24 mouse cellular contexts compared by ENCODE assay signal in the genomic region with DNA sequence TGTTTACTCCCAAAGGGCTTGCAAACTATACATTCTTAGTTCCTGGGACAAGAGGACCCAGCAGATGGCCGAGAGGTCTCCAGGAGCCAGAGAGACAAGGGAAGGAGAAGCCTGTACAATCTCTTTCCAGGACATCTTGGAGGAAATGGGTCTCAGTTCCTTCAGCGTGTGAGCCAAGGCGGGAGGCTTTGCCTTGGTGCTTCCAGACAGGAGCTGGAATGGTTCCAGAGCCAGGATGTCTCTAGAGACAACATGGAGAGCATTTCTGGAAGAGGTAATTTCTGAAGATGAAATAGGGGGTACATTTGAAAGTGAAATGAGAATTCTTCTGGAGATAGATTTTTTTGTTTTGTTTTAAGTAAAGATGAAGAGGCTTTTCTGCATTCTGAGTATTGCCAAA. TPM values are rescaled to one million over a fixed set of nuclear protein-coding genes. Genes with fewer than 3 reads are reported as not detected.
DNase-seq lines count a peak whose midpoint lies in the region; ATAC-seq and TF ChIP-seq lines count a peak whose summit lies in the region.
"Had no signal": no experiment of that assay in that cellular context is flagged by ENCODE, and none has a peak within 500 bp of the region (broad histone marks: within the 10 kb centered on the region; RNA-seq: fewer than 3 reads in every experiment).

No protein-coding gene starts in this region.

- DNase-seq in adrenal gland, postnatal 10 days, result peak; percentile 50
- no peak for DNase-seq in adrenal gland, postnatal 4 days (ENCODE audit: low spot score in 2 of 2)
- DNase-seq in cerebellum, postnatal 10 days, result peak; percentile 59 to 67
- DNase-seq in cerebellum, adult 11 months, result no peak
- DNase-seq in kidney, adult 2 months, result peak; percentile 33
- no peak for DNase-seq in kidney, adult 8-10 months
- DNase-seq in stomach, postnatal 0 days (ENCODE audit: low spot score), result no peak
- DNase-seq: adrenal gland, postnatal 14 days; cerebellum, adult 11-12 months; embryo, embryonic 11 days; gastrocnemius, adult 2 months; gastrocnemius, postnatal 14 days; heart, adult 11 months had no signal

- H3K9ac ChIP-seq in stomach, embryonic 15.5 days, result no peak overlapping the region
- no peak overlapping the region for H3K9ac ChIP-seq in stomach, postnatal 0 days (ENCODE audit: low read length)
- H3K9ac ChIP-seq: embryonic facial prominence, embryonic 13.5 days; forebrain, embryonic 12.5 days; hindbrain, embryonic 12.5 days; hindbrain, embryonic 15.5 days had no signal

- no peak overlapping the region for H3K4me2 ChIP-seq in stomach, embryonic 15.5 days
- no peak overlapping the region for H3K4me2 ChIP-seq in stomach, postnatal 0 days (replicated peaks; ENCODE audit: low read depth)
- H3K4me2 ChIP-seq: embryonic facial prominence, embryonic 13.5 days; forebrain, embryonic 12.5 days; heart, embryonic 11.5 days; hindbrain, embryonic 12.5 days; hindbrain, embryonic 15.5 days had no signal

- H3K36me3 ChIP-seq in kidney, adult 2 months (ENCODE audit: control insufficient read depth, insufficient read depth, low read length), result no peaks in the 10 kb centered on the region
- no peaks in the 10 kb centered on the region for H3K36me3 ChIP-seq in stomach, embryonic 15.5 days
- H3K36me3 ChIP-seq in stomach, postnatal 0 days (ENCODE audit: control insufficient read depth, insufficient read depth, low read length), result 0 out of 2 replicates have a peak, but pooled peaks cover 4% of the 10 kb centered on the region
- H3K36me3 ChIP-seq: hindbrain, embryonic 15.5 days had no signal

- TF ChIP-seq POLR2A in kidney, adult 2 months (IDR thresholded peaks at IDR 0.05; ENCODE audit: low read depth, low read length), result no peak

- no peak overlapping the region for H3K27ac ChIP-seq in kidney, adult 2 months (ENCODE audit: insufficient read depth, low read depth, low read length)
- H3K27ac ChIP-seq in stomach, embryonic 15.5 days, result peak overlapping the region; percentile 58; the same call in 1 of the 2 replicates
- no peak overlapping the region for H3K27ac ChIP-seq in stomach, postnatal 0 days (replicated peaks)
- H3K27ac ChIP-seq: embryonic facial prominence, embryonic 10.5 days; embryonic facial prominence, embryonic 13.5 days; forebrain, embryonic 12.5 days; gastrocnemius, adult 2 months; hindbrain, embryonic 12.5 days; hindbrain, embryonic 15.5 days had no signal

- H3K4me3 ChIP-seq in kidney, adult 2 months (ENCODE audit: insufficient read depth, low read depth, low read length), result no peak overlapping the region
- H3K4me3 ChIP-seq in stomach, embryonic 15.5 days (replicated peaks), result no peak overlapping the region
- no peak overlapping the region for H3K4me3 ChIP-seq in stomach, postnatal 0 days (ENCODE audit: low read depth, low read length)
- H3K4me3 ChIP-seq: embryonic facial prominence, embryonic 10.5 days; embryonic facial prominence, embryonic 13.5 days; erythroblast, embryonic 14.5 days; forebrain, embryonic 12.5 days; gastrocnemius, adult 2 months; hindbrain, embryonic 12.5 days; hindbrain, embryonic 15.5 days had no signal

- no peaks in the 10 kb centered on the region for H3K4me1 ChIP-seq in kidney, adult 2 months (ENCODE audit: control insufficient read depth, insufficient read depth, low read length)
- H3K4me1 ChIP-seq in stomach, embryonic 15.5 days, result peaks cover 3% of the 10 kb centered on the region; the same call in 1 of the 2 replicates
- H3K4me1 ChIP-seq in stomach, postnatal 0 days (replicated peaks; ENCODE audit: control insufficient read depth, insufficient read depth), result no peaks in the 10 kb centered on the region

- no peak for TF ChIP-seq EP300 in stomach, postnatal 0 days (optimal IDR thresholded peaks at IDR 0.05)

- H3K9me3 ChIP-seq in stomach, embryonic 15.5 days, result no peaks in the 10 kb centered on the region
- H3K9me3 ChIP-seq in stomach, postnatal 0 days (ENCODE audit: control insufficient read depth, low read length), result no peaks in the 10 kb centered on the region
- H3K9me3 ChIP-seq: embryonic facial prominence, embryonic 10.5 days; embryonic facial prominence, embryonic 13.5 days; forebrain, embryonic 12.5 days; hindbrain, embryonic 12.5 days; hindbrain, embryonic 15.5 days had no signal

- TF ChIP-seq CTCF in kidney, adult 2 months (conservative IDR thresholded peaks at IDR 0.05; ENCODE audit: insufficient read depth, insufficient read length, low read depth, low read length), result no peak
- TF ChIP-seq CTCF in stomach, postnatal 0 days (IDR thresholded peaks at IDR 0.05; ENCODE audit: low read depth), result no peak

- no peak for ATAC-seq in stomach, embryonic 15.5 days (ENCODE audit: insufficient read depth, low FRiP score, low read depth)
- ATAC-seq in stomach, postnatal 0 days (ENCODE audit: low FRiP score, low TSS enrichment), result no peak
- ATAC-seq: forebrain, embryonic 16.5 days; intestine, postnatal 0 days; Patski had no signal

- WGBS in kidney, adult 2 months, result 76% methylated on average over 3 of the region's 3 CpGs
- 77% methylated on average over 3 of the region's 3 CpGs for WGBS in stomach, embryonic 15.5 days
- 53% methylated on average over 3 of the region's 3 CpGs for WGBS in stomach, postnatal 0 days

- no peaks in the 10 kb centered on the region for H3K27me3 ChIP-seq in kidney, adult 2 months (replicated peaks; ENCODE audit: control insufficient read depth, insufficient read depth, low read length)
- H3K27me3 ChIP-seq in stomach, embryonic 15.5 days (replicated peaks), result no peaks in the 10 kb centered on the region
- H3K27me3 ChIP-seq in stomach, postnatal 0 days (ENCODE audit: control insufficient read depth, insufficient read depth, low read length), result no peaks in the 10 kb centered on the region
- H3K27me3 ChIP-seq: embryonic facial prominence, embryonic 13.5 days; forebrain, embryonic 12.5 days; hindbrain, embryonic 12.5 days; hindbrain, embryonic 15.5 days; Patski had no signal

RNA-seq across cellular contexts. Expression of a gene that starts 45.9 kb away (rescaled TPM):
- 10 to 100 TPM; 34.8 to 53.0 TPM for total RNA-seq in adrenal gland, postnatal 10 days (2021)
- 10 to 100 TPM; 61.4 to 69.8 TPM for total RNA-seq in adrenal gland, postnatal 4 days (2021)
- polyA plus RNA-seq in kidney, adult 2 months (2012; rRNA removed), result 26.1 and 29.2 TPM in 2 replicates
- 21.7 and 24.4 TPM in 2 replicates for polyA plus RNA-seq in stomach, embryonic 15.5 days (2015; fragmentation: Nextera tagmentation; extraction: Ambion mirVana)
- polyA plus RNA-seq in stomach, postnatal 0 days (2015; fragmentation: Nextera tagmentation; extraction: Ambion mirVana), result 10.6 and 10.7 TPM in 2 replicates

Comparison
In these comparisons a context has a peak if more than half of its experiments do, and no peak if none do; other contexts are left out.
1. DNase-seq: peak in adrenal gland, postnatal 10 days (single experiment), cerebellum, postnatal 10 days (2 of 2) and kidney, adult 2 months (single experiment); none in adrenal gland, postnatal 4 days (0 of 2), cerebellum, adult 11 months (single experiment), kidney, adult 8-10 months (0 of 2) and stomach, postnatal 0 days (single experiment).